Mouse (Mus musculus) neural tube, embryonic 13.5 days (tissue): ENCODE results near the gene Atp6v1g2. TPM values are rescaled to one million over a fixed set of nuclear protein-coding genes. Genes with fewer than 3 reads are reported as not detected.

Source experiments
- ATAC-seq: fragments of 200-750 bp; cut with Nextera tagmentation; 2 replicates; pipeline ENCODE4 v1.8.0; 2017; ENCODE audit warnings: low read depth, mild to moderate bottlenecking, moderate TSS enrichment, moderate library complexity
- H3K27ac ChIP-seq: fragments of 300-500 bp; sonication (generic); replicated peaks from 2 replicates; pipeline ENCODE4 v1.5.1; 2015; ENCODE audit warnings: moderate library complexity, mild to moderate bottlenecking, inconsistent platforms
- H3K27me3 ChIP-seq: fragments of 300-500 bp; sonication (generic); 2 replicates; pipeline ENCODE4 v1.6.1; 2015; ENCODE audit warnings: mild to moderate bottlenecking, inconsistent platforms
- H3K36me3 ChIP-seq: fragments of 300-500 bp; sonication (generic); 2 replicates; pipeline ENCODE4 v1.6.1; 2015; ENCODE audit warnings: mild to moderate bottlenecking, inconsistent platforms
- H3K4me1 ChIP-seq: fragments of 300-500 bp; sonication (generic); replicated peaks from 2 replicates; pipeline ENCODE4 v1.6.1; 2015; ENCODE audit warnings: inconsistent platforms
- H3K4me2 ChIP-seq: fragments of 300-500 bp; sonication (generic); 2 replicates; pipeline ENCODE4 v1.6.1; 2015; ENCODE audit warnings: inconsistent platforms, mild to moderate bottlenecking, moderate library complexity
- H3K4me3 ChIP-seq: fragments of 300-500 bp; sonication (generic); 2 replicates; pipeline ENCODE4 v1.5.1; 2015; ENCODE audit warnings: mild to moderate bottlenecking, inconsistent platforms
- H3K9ac ChIP-seq: fragments of 300-500 bp; sonication (generic); 2 replicates; pipeline ENCODE4 v1.6.1; 2015; ENCODE audit warnings: moderate library complexity, mild to moderate bottlenecking, inconsistent platforms
- H3K9me3 ChIP-seq: fragments of 300-500 bp; sonication (generic); 2 replicates; pipeline ENCODE4 v1.6.1; 2016; ENCODE audit warnings: inconsistent platforms
- WGBS: fragments of 180-500 bp; shearing (Covaris S2); methylation state at CpG from one replicate; pipeline ENCODE4 v1.1.7; 2015; 5-methylcytosine and 5-hydroxymethylcytosine counted together
- polyA plus RNA-seq: library from polyadenylated mRNA; unstranded; fragments of >200 nt; fragmentation: Nextera tagmentation; extraction: Ambion mirVana; gene quantifications from 2 replicates; pipeline ENCODE4 v1.2.1, GENCODE M21; 2015

The Atp6v1g2 gene
- polyA plus RNA-seq, 1 experiment from 2014 or later: 58.9 TPM

DNA sequence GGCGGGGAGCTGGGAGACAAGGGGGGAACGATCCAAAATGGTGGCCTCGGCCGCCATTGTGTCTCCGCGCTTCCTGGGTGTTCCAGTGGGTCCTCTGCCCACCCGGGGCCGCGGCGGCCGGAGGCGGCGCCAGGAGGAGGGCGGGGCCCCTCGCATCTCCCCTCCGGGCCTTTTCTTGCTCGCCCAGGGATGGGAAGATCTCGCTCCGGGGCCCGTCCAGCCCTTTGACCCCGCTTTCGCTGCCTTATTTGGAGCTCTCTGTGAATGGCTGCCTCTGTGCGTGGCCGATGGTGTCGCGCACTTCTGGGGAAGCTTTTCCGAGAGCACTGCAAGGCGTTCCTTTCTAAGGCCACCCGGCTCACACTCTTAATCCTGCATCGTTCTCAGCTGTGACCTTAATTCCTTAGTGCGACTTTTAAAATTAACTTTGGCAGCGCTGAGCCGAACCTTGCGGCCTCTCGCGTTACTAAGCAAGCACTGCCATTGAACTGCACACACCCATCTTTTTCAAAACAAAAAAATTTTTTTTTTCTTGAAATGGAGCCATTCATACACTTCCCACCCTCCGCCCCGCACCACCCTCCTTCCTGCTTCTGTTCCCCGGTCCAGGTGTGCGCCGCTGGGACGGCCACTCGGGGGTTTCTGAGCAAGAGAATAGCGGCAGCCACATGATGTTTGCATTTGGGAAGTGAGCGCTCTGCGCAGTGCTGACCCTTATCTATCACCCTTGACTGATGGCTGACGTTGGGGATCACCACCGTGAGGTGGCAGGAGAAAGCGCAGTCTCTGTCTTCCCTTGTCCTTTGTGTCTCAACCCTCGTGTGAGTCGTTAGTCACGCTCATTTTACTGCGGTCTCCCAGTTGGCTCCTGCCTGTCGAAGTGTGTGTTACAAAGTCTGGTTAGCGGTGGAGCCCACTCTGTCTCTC, 8.8 kb downstream of the Atp6v1g2 start:
- H3K4me3 ChIP-seq: peak overlapping the region; percentile 99
- H3K27ac ChIP-seq: peak overlapping the region; percentile 100
- ATAC-seq: peak; percentile 40

DNA sequence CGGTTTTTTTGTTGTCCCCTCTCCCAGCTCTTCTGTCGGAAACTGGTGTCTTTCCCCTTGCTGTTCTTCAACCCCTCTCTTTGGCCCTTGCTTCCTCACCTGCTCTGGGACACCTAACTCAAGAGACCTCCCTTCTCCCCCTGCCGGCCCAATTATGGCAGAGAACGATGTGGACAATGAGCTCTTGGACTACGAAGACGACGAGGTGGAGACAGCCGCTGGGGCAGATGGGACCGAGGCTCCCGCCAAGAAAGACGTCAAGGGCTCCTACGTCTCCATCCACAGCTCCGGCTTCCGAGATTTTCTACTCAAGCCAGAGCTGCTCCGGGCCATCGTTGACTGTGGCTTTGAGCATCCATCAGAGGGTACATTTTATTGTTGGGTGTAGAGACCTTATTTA, 9.6 kb downstream of the Atp6v1g2 start:
- WGBS: 2% methylated on average over 16 of the region's 16 CpGs
- no peak for ATAC-seq

More for the DNA sequence above, 8.8 kb downstream of the Atp6v1g2 start:
- peaks cover 42% of the 10 kb centered on the region for H3K36me3 ChIP-seq
- H3K4me1 ChIP-seq: peaks cover 58% of the 10 kb centered on the region
- no peaks in the 10 kb centered on the region for H3K9me3 ChIP-seq
- H3K27me3 ChIP-seq: no peaks in the 10 kb centered on the region
- H3K4me2 ChIP-seq: peak overlapping the region; percentile 93
- 0% methylated on average over 55 of the region's 55 CpGs for WGBS
- H3K9ac ChIP-seq: peak overlapping the region; percentile 100

GRCm38 (mm10) chr17:35244999-35245398, 11.5 kb downstream of the Atp6v1g2 start:
- Histone ChIP-seq H3K4me2 (peak overlapping the region; percentile 93), H3K27me3 (no peaks in the 10 kb centered on the region), H3K27ac (no peak overlapping the region), H3K9ac (peak overlapping the region; percentile 100), H3K4me3 (peak overlapping the region; percentile 99), H3K4me1 (peaks cover 53% of the 10 kb centered on the region), H3K9me3 (no peaks in the 10 kb centered on the region), H3K36me3 (peaks cover 69% of the 10 kb centered on the region)
- WGBS: 78% methylated on average over 2 of the region's 2 CpGs
- ATAC-seq: no peak

More for the DNA sequence above, 9.6 kb downstream of the Atp6v1g2 start:
- Histone ChIP-seq H3K4me2 (peak overlapping the region; percentile 93), H3K27ac (peak overlapping the region; percentile 100), H3K9me3 (no peaks in the 10 kb centered on the region), H3K4me1 (peaks cover 55% of the 10 kb centered on the region), H3K27me3 (no peaks in the 10 kb centered on the region), H3K36me3 (peaks cover 50% of the 10 kb centered on the region), H3K9ac (peak overlapping the region; percentile 100), H3K4me3 (peak overlapping the region; percentile 99)

- H3K9ac ChIP-seq: peak overlapping the region; percentile 100
- H3K36me3 ChIP-seq: peaks cover 79% of the 10 kb centered on the region
- ATAC-seq: no peak
- peaks cover 44% of the 10 kb centered on the region for H3K4me1 ChIP-seq
- peak overlapping the region; percentile 99 for H3K4me3 ChIP-seq
- no peaks in the 10 kb centered on the region for H3K9me3 ChIP-seq
- no peak overlapping the region for H3K27ac ChIP-seq
- no peaks in the 10 kb centered on the region for H3K27me3 ChIP-seq
- peak overlapping the region; percentile 93 for H3K4me2 ChIP-seq
- 84% methylated on average over 15 of the region's 15 CpGs for WGBS
Measured at GRCm38 (mm10) chr17:35245731-35246623, 12.5 kb downstream of the Atp6v1g2 start.

GRCm38 (mm10) chr17:35247144-35247543, 13.7 kb downstream of the Atp6v1g2 start:
- ATAC-seq: no peak
- Histone ChIP-seq H3K36me3 (peaks cover 89% of the 10 kb centered on the region), H3K27me3 (no peaks in the 10 kb centered on the region), H3K4me3 (no peak overlapping the region), H3K9me3 (no peaks in the 10 kb centered on the region), H3K4me1 (peaks cover 44% of the 10 kb centered on the region), H3K9ac (0 out of 2 replicates have a peak overlapping the region, but pooled peaks have one; percentile 4), H3K4me2 (no peak overlapping the region), H3K27ac (no peak overlapping the region)
- 83% methylated on average over 7 of the region's 7 CpGs for WGBS

GRCm38 (mm10) chr17:35248986-35249385, 15.5 kb downstream of the Atp6v1g2 start:
- H3K4me2 ChIP-seq: no peak overlapping the region
- ATAC-seq: no peak
- H3K4me1 ChIP-seq: peaks cover 34% of the 10 kb centered on the region
- H3K36me3 ChIP-seq: peaks cover 98% of the 10 kb centered on the region
- H3K27ac ChIP-seq: no peak overlapping the region
- H3K4me3 ChIP-seq: no peak overlapping the region
- 88% methylated on average over 14 of the region's 14 CpGs for WGBS
- H3K27me3 ChIP-seq: no peaks in the 10 kb centered on the region
- no peaks in the 10 kb centered on the region for H3K9me3 ChIP-seq
- H3K9ac ChIP-seq: no peak overlapping the region

DNA sequence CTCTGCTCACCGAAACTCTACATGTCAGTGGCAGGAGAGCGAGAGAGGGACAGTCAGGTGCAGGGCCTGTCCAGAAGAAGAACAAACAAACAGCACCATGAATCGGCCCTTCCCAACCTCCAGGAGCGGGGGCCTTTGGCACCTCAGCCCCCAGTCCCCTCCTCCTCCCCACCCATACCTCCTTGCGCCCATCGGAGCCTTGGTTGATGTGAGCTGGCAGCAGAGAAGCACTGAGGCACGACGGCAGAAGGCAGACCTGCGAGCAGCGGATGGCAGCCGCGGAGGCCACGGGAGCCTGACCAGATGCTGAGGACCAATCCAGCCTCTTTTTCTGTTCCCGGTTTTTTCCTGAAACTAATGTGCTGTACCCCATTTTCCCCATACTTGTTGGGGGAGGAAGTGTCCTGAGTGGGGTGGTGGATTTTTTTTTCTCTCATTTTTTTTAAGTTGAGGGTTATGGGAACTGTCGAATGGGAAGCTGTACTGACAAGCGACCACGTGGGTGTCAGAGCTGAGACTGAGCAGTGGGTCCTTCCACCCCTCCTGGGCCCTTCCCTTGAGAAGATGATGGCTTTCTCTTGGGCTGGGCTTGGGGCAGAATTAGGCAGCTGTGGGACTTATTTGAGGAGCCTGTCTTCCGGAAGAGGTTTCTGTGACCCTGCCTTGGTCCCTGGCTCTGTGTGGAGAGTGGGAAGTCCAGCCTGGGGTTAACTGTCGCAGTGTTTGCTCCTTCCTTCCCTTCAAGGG, 16.2 kb downstream of the Atp6v1g2 start:
- Histone ChIP-seq H3K36me3 (peaks cover 98% of the 10 kb centered on the region), H3K4me3 (no peak overlapping the region), H3K9me3 (no peaks in the 10 kb centered on the region), H3K27me3 (no peaks in the 10 kb centered on the region), H3K27ac (no peak overlapping the region), H3K4me2 (no peak overlapping the region), H3K9ac (no peak overlapping the region), H3K4me1 (peaks cover 27% of the 10 kb centered on the region)
- WGBS: 87% methylated on average over 19 of the region's 19 CpGs
- ATAC-seq: no peak

DNA sequence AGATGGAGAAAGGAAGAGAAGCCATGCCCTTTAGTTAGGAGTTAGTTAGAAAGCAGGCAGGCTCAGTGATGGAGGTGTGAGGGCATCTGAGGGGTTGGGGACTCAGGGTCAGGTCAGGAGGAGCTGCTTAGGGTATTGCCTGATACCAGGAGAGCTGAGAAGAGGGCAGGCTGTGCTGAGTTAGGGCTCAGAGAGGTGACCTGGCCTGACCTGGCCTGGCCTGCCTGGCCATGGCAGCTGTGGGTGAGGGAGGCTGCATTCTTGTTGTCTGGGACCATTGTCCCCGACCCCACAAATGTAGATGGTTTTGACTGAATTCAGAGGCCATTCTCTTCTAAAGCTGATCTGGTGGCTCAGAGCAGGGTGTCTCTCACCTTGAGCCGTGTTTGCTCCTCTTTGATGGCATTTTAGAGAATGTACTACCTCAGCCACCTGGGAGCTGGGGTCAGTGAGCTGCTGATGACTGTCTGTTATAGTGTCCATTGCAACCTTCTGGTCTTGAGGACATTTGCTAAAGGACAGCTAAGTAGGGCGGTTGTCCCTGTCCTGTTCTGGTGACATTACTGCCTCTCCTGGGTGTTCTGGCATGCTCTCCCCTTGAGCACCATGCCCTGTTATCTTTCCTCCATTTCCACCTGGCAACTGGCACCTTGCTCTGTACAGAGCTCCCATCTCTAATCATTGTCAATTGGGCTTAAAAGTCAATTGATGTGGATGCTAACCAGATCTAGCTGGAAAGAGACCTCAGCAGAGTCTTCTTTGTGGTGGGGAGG, 17.1 kb downstream of the Atp6v1g2 start:
- ATAC-seq: no peak
- Histone ChIP-seq H3K9me3 (no peaks in the 10 kb centered on the region), H3K4me2 (no peak overlapping the region), H3K4me3 (no peak overlapping the region), H3K27ac (no peak overlapping the region), H3K36me3 (peaks cover 89% of the 10 kb centered on the region), H3K4me1 (peaks cover 18% of the 10 kb centered on the region), H3K9ac (no peak overlapping the region), H3K27me3 (no peaks in the 10 kb centered on the region)
- WGBS: 91% methylated on average over 3 of the region's 3 CpGs

GRCm38 (mm10) chr17:35251162-35251719, 17.8 kb downstream of the Atp6v1g2 start:
- H3K36me3 ChIP-seq: peaks cover 82% of the 10 kb centered on the region
- H3K27me3 ChIP-seq: no peaks in the 10 kb centered on the region
- no peak overlapping the region for H3K27ac ChIP-seq
- peaks cover 11% of the 10 kb centered on the region for H3K4me1 ChIP-seq
- ATAC-seq: no peak
- H3K4me2 ChIP-seq: no peak overlapping the region
- 85% methylated on average over 15 of the region's 15 CpGs for WGBS
- H3K9ac ChIP-seq: no peak overlapping the region
- H3K4me3 ChIP-seq: no peak overlapping the region
- H3K9me3 ChIP-seq: no peaks in the 10 kb centered on the region

GRCm38 (mm10) chr17:35251981-35252380, 18.5 kb downstream of the Atp6v1g2 start:
- Histone ChIP-seq H3K36me3 (peaks cover 75% of the 10 kb centered on the region), H3K27me3 (no peaks in the 10 kb centered on the region), H3K9ac (no peak overlapping the region), H3K27ac (no peak overlapping the region), H3K9me3 (no peaks in the 10 kb centered on the region), H3K4me1 (peaks cover 4% of the 10 kb centered on the region), H3K4me2 (no peak overlapping the region), H3K4me3 (no peak overlapping the region)
- ATAC-seq: no peak
- 82% methylated on average over 5 of the region's 5 CpGs for WGBS
